Mouse (Mus musculus): ENCODE results near the gene Car15. TPM values are rescaled to one million over a fixed set of nuclear protein-coding genes. Genes with fewer than 3 reads are reported as not detected.
A peak's percentile ranks its signal among the peaks of the same experiment; 100 is the strongest.

Gene Car15
- total and polyA plus RNA-seq, 2 experiments from 2014 or later, result 1.9 to 7.0 TPM

DNA sequence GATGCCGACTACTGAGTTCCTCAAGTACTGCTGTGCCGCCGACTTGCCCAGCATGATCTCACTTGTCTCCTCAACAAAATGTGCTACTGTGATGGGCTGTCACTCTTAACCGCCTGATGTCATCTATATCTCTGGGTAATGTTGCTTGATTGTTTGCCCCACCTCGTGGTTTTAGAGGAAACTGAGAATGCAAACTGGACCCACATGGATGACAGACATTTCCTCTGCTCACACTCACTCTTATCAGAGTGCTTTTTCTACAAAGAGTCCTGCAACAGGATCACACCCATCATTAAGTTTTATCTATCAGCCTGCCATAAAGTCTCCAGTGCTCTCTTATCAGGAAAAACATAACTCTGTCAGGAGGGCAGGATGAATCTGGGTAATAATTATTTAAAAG lies 33.1 kb upstream of the Car15 start:
- 89% methylated on average over 5 of the region's 5 CpGs for WGBS
- no peak overlapping the region for H3K4me3 ChIP-seq (ENCODE audit: low read length)
- H3K27me3 ChIP-seq (ENCODE audit: insufficient read depth, low read length), result no peaks in the 10 kb centered on the region
- H3K9me3 ChIP-seq (ENCODE audit: low read length), result no peaks in the 10 kb centered on the region
- no peak for DNase-seq (ENCODE audit: low spot score)
- no peaks in the 10 kb centered on the region for H3K4me1 ChIP-seq (ENCODE audit: insufficient read depth, low read length)
- H3K27ac ChIP-seq, result no peak overlapping the region
- TF ChIP-seq CTCF (IDR thresholded peaks at IDR 0.05; ENCODE audit: low read depth), result no peak
- no peak for ATAC-seq
- no peak overlapping the region for H3K4me2 ChIP-seq (ENCODE audit: low read depth, low read length)
- H3K36me3 ChIP-seq (ENCODE audit: insufficient read depth, low read length), result peaks cover 14% of the 10 kb centered on the region; the same call in 1 of the 2 replicates
- no peak overlapping the region for H3K9ac ChIP-seq (replicated peaks; ENCODE audit: low read length)

DNA sequence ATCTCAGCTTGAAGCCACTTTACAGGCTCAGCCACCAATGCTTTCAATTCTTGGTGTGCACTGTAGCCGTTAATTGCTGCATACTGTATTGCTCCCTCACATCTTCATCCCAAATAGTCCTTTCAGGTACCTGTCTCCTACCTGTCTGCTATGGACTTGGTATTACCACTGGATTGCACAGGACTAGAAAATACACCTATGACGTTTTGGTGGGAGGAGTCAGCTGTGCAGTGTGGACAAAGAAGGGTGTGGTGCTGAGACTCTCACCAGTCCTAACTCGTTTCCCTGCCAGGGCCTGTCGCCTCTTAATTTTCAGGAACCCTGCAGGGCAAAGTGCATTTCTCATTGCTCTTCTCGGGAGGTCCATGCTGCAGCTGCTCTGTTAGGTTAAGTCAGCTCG lies 27.6 kb upstream of the Car15 start:
- Histone ChIP-seq H3K9me3 (ENCODE audit: low read length) (no peaks in the 10 kb centered on the region), H3K4me2 (ENCODE audit: low read depth, low read length) (no peak overlapping the region), H3K4me1 (ENCODE audit: insufficient read depth, low read length) (no peaks in the 10 kb centered on the region), H3K36me3 (ENCODE audit: insufficient read depth, low read length) (peaks cover 4% of the 10 kb centered on the region; the same call in 1 of the 2 replicates), H3K27me3 (ENCODE audit: insufficient read depth, low read length) (no peaks in the 10 kb centered on the region), H3K27ac (no peak overlapping the region), H3K9ac (replicated peaks; ENCODE audit: low read length) (no peak overlapping the region), H3K4me3 (ENCODE audit: low read length) (no peak overlapping the region)
- no peak for TF ChIP-seq CTCF (IDR thresholded peaks at IDR 0.05; ENCODE audit: low read depth)
- WGBS, result 55% methylated on average over 6 of the region's 6 CpGs
- ATAC-seq, result 0 out of 2 replicates have a peak, but pooled peaks have one; percentile 32
- DNase-seq (ENCODE audit: low spot score), result peak; percentile 11

DNA sequence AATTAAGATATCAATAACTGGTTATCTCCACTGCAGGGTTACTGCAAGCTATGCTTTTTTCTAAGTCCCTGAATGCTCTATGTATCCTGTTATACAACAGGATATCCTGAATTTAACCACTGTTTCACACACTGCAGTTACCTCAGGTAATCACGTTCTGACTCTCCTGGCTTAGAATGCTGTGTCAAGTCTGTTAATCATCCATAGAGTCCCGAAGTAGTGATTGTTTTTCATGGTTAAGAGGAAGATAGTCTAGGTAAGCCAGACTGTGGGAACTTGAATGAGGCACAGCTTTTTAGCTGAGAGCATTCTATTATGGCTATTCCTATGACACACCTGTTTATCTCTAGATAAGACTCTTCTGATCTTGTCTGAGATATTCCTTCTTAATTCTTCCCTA lies 27.1 kb upstream of the Car15 start:
- 86% methylated on average over 2 of the region's 2 CpGs for WGBS
- no peak overlapping the region for H3K4me2 ChIP-seq (ENCODE audit: low read depth, low read length)
- no peaks in the 10 kb centered on the region for H3K4me1 ChIP-seq (ENCODE audit: insufficient read depth, low read length)
- H3K27ac ChIP-seq, result no peak overlapping the region
- H3K36me3 ChIP-seq (ENCODE audit: insufficient read depth, low read length), result peaks cover 2% of the 10 kb centered on the region; the same call in 1 of the 2 replicates
- H3K27me3 ChIP-seq (ENCODE audit: insufficient read depth, low read length), result no peaks in the 10 kb centered on the region
- no peaks in the 10 kb centered on the region for H3K9me3 ChIP-seq (ENCODE audit: low read length)
- no peak for DNase-seq (ENCODE audit: low spot score)
- no peak overlapping the region for H3K4me3 ChIP-seq (ENCODE audit: low read length)
- ATAC-seq, result 0 out of 2 replicates have a peak, but pooled peaks have one; percentile 2
- no peak for TF ChIP-seq CTCF (IDR thresholded peaks at IDR 0.05; ENCODE audit: low read depth)
- H3K9ac ChIP-seq (replicated peaks; ENCODE audit: low read length), result no peak overlapping the region

GRCm38 (mm10) chr16:17858592-17858991 lies 20.4 kb upstream of the Car15 start:
- H3K27me3 ChIP-seq (ENCODE audit: insufficient read depth, low read length), result no peaks in the 10 kb centered on the region
- H3K4me2 ChIP-seq (ENCODE audit: low read depth, low read length), result no peak overlapping the region
- no peak overlapping the region for H3K9ac ChIP-seq (replicated peaks; ENCODE audit: low read length)
- no peaks in the 10 kb centered on the region for H3K9me3 ChIP-seq (ENCODE audit: low read length)
- ATAC-seq (0 out of 2 replicates have a peak, but pooled peaks have one; percentile 72), DNase-seq (ENCODE audit: low spot score) (peak; percentile 68)
- peak; percentile 76 for TF ChIP-seq CTCF (IDR thresholded peaks at IDR 0.05; ENCODE audit: low read depth)
- H3K4me1 ChIP-seq (ENCODE audit: insufficient read depth, low read length), result no peaks in the 10 kb centered on the region
- no peak overlapping the region for H3K4me3 ChIP-seq (ENCODE audit: low read length)
- no peak overlapping the region for H3K27ac ChIP-seq
- H3K36me3 ChIP-seq (ENCODE audit: insufficient read depth, low read length), result peaks cover 50% of the 10 kb centered on the region

GRCm38 (mm10) chr16:17857157-17857556 lies 19.0 kb upstream of the Car15 start:
- 90% methylated on average over 7 of the region's 7 CpGs for WGBS
- Histone ChIP-seq H3K9me3 (ENCODE audit: low read length) (no peaks in the 10 kb centered on the region), H3K9ac (replicated peaks; ENCODE audit: low read length) (no peak overlapping the region), H3K27ac (no peak overlapping the region), H3K4me2 (ENCODE audit: low read depth, low read length) (no peak overlapping the region), H3K4me1 (ENCODE audit: insufficient read depth, low read length) (no peaks in the 10 kb centered on the region), H3K4me3 (ENCODE audit: low read length) (no peak overlapping the region), H3K36me3 (ENCODE audit: insufficient read depth, low read length) (peaks cover 58% of the 10 kb centered on the region), H3K27me3 (ENCODE audit: insufficient read depth, low read length) (no peaks in the 10 kb centered on the region)
- no peak for ATAC-seq
- TF ChIP-seq CTCF (IDR thresholded peaks at IDR 0.05; ENCODE audit: low read depth), result no peak
- no peak for DNase-seq (ENCODE audit: low spot score)

DNA sequence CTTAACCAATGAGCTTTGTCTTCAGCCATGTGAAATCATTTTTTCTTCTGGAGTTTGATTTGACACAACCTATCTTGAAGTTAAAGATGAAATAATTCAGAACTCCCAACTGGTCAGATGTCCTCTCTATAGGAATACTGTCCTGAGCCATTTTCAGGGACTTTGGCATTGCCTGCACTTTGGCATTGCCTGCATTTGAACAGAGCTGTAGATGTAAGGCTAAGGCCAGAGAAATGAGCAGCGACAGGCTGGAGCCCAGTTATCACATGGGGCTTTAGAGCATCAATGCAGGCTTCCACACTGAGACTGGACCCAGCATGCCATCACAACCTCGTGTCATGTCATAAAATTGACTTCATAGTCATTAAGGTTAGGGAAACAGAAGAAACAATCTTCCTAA lies 15.1 kb upstream of the Car15 start:
- H3K27ac ChIP-seq, result no peak overlapping the region
- DNase-seq (ENCODE audit: low spot score) (no peak), ATAC-seq (no peak)
- no peaks in the 10 kb centered on the region for H3K27me3 ChIP-seq (ENCODE audit: insufficient read depth, low read length)
- H3K4me3 ChIP-seq (ENCODE audit: low read length), result no peak overlapping the region
- H3K9me3 ChIP-seq (ENCODE audit: low read length), result no peaks in the 10 kb centered on the region
- H3K4me1 ChIP-seq (ENCODE audit: insufficient read depth, low read length), result no peaks in the 10 kb centered on the region
- H3K9ac ChIP-seq (replicated peaks; ENCODE audit: low read length), result no peak overlapping the region
- H3K4me2 ChIP-seq (ENCODE audit: low read depth, low read length), result no peak overlapping the region
- peaks cover 64% of the 10 kb centered on the region for H3K36me3 ChIP-seq (ENCODE audit: insufficient read depth, low read length)
- WGBS, result 87% methylated on average over 2 of the region's 2 CpGs
- no peak for TF ChIP-seq CTCF (IDR thresholded peaks at IDR 0.05; ENCODE audit: low read depth)

GRCm38 (mm10) chr16:17851860-17852259 lies 13.7 kb upstream of the Car15 start:
- no peak overlapping the region for H3K4me2 ChIP-seq (ENCODE audit: low read depth, low read length)
- DNase-seq (ENCODE audit: low spot score) (peak; percentile 45), ATAC-seq (no peak)
- H3K4me3 ChIP-seq (ENCODE audit: low read length), result no peak overlapping the region
- no peaks in the 10 kb centered on the region for H3K4me1 ChIP-seq (ENCODE audit: insufficient read depth, low read length)
- 86% methylated on average over 1 of the region's 1 CpGs for WGBS
- no peaks in the 10 kb centered on the region for H3K9me3 ChIP-seq (ENCODE audit: low read length)
- TF ChIP-seq CTCF (IDR thresholded peaks at IDR 0.05; ENCODE audit: low read depth), result no peak
- peaks cover 55% of the 10 kb centered on the region for H3K36me3 ChIP-seq (ENCODE audit: insufficient read depth, low read length)
- H3K9ac ChIP-seq (replicated peaks; ENCODE audit: low read length), result no peak overlapping the region
- H3K27ac ChIP-seq, result no peak overlapping the region
- no peaks in the 10 kb centered on the region for H3K27me3 ChIP-seq (ENCODE audit: insufficient read depth, low read length)

All from hindbrain, postnatal 0 days (tissue).